Mouse (Mus musculus): ENCODE data around the gene Krtap4-6. TPM values are rescaled to one million over a fixed set of nuclear protein-coding genes. Genes with fewer than 3 reads are reported as not detected.

Gene Krtap4-6
- polyA plus RNA-seq, 1 experiment: not detected

Other genes starting within 250 kb of the Krtap4-6 start
- gene Krt12, start 243.7 kb downstream of the Krtap4-6 start, polyA plus RNA-seq (2012; rRNA removed): 0.15 and 0.18 TPM in 2 replicates
- 48.8 and 63.6 TPM in 2 replicates for gene Krt20, start 227.8 kb downstream of the Krtap4-6 start, polyA plus RNA-seq (2012; rRNA removed)
- gene Krt23, start 172.8 kb downstream of the Krtap4-6 start, polyA plus RNA-seq (2012; rRNA removed): 3.4 and 4.2 TPM in 2 replicates
- not detected in 2 replicates for gene Krt39, start 144.6 kb downstream of the Krtap4-6 start, polyA plus RNA-seq (2012; rRNA removed)
- gene Krt40, start 122.8 kb downstream of the Krtap4-6 start, polyA plus RNA-seq (2012; rRNA removed): not detected in 2 replicates
- not detected in 2 replicates for gene Krtap3-3, start 115.1 kb downstream of the Krtap4-6 start, polyA plus RNA-seq (2012; rRNA removed)
- gene Krtap3-2, start 109.1 kb downstream of the Krtap4-6 start, polyA plus RNA-seq (2012; rRNA removed): not detected in 2 replicates
- gene Gm11939, start 106.5 kb downstream of the Krtap4-6 start, polyA plus RNA-seq (2012; rRNA removed): not detected in 2 replicates
- not detected in 2 replicates for gene Krtap3-1, start 99.3 kb downstream of the Krtap4-6 start, polyA plus RNA-seq (2012; rRNA removed)
- 0.22 TPM in 1 of 2 replicates, not detected in the other for gene Krtap1-5, start 84.9 kb downstream of the Krtap4-6 start, polyA plus RNA-seq (2012; rRNA removed)
- not detected in 2 replicates for gene Krtap1-4, start 82.3 kb downstream of the Krtap4-6 start, polyA plus RNA-seq (2012; rRNA removed)
- not detected in 2 replicates for gene Krtap1-3, start 74.6 kb downstream of the Krtap4-6 start, polyA plus RNA-seq (2012; rRNA removed)
- not detected in 2 replicates for gene Krtap9-3, start 67.9 kb downstream of the Krtap4-6 start, polyA plus RNA-seq (2012; rRNA removed)
- not detected in 2 replicates for gene Gm11938, start 62.7 kb downstream of the Krtap4-6 start, polyA plus RNA-seq (2012; rRNA removed)
- gene Gm11937, start 55.8 kb downstream of the Krtap4-6 start, polyA plus RNA-seq (2012; rRNA removed): not detected in 2 replicates
- gene Krtap2-4, start 51.1 kb downstream of the Krtap4-6 start, polyA plus RNA-seq (2012; rRNA removed): not detected in 2 replicates
- 0.18 TPM in 1 of 2 replicates, not detected in the other for gene Gm11562, start 45.5 kb downstream of the Krtap4-6 start, polyA plus RNA-seq (2012; rRNA removed)
- gene Krtap4-1, start 37.7 kb downstream of the Krtap4-6 start, polyA plus RNA-seq (2012; rRNA removed): not detected in 2 replicates
- not detected in 2 replicates for gene Krtap4-2, start 30.9 kb downstream of the Krtap4-6 start, polyA plus RNA-seq (2012; rRNA removed)
- not detected in 2 replicates for gene Krtap4-7, start 21.9 kb downstream of the Krtap4-6 start, polyA plus RNA-seq (2012; rRNA removed)
- gene Gm11555, start 15.7 kb downstream of the Krtap4-6 start, polyA plus RNA-seq (2012; rRNA removed): not detected in 2 replicates
- not detected in 2 replicates for gene Gm11563, start 7.0 kb downstream of the Krtap4-6 start, polyA plus RNA-seq (2012; rRNA removed)
- not detected in 2 replicates for gene Gm14190, start 24.8 kb upstream of the Krtap4-6 start, polyA plus RNA-seq (2012; rRNA removed)
- gene Gm14180, start 68.3 kb upstream of the Krtap4-6 start, polyA plus RNA-seq (2012; rRNA removed): not detected in 2 replicates
- not detected in 2 replicates for gene Gm11595, start 107.0 kb upstream of the Krtap4-6 start, polyA plus RNA-seq (2012; rRNA removed)
- gene Krtap4-8, start 114.7 kb upstream of the Krtap4-6 start, polyA plus RNA-seq (2012; rRNA removed): not detected in 2 replicates
- not detected in 2 replicates for gene Krtap4-9, start 119.2 kb upstream of the Krtap4-6 start, polyA plus RNA-seq (2012; rRNA removed)
- gene Gm11596, start 127.5 kb upstream of the Krtap4-6 start, polyA plus RNA-seq (2012; rRNA removed): 0.06 TPM in 1 of 2 replicates, not detected in the other
- gene Gm11569, start 133.0 kb upstream of the Krtap4-6 start, polyA plus RNA-seq (2012; rRNA removed): 0.08 TPM in 1 of 2 replicates, not detected in the other
- gene Gm11554, start 138.5 kb upstream of the Krtap4-6 start, polyA plus RNA-seq (2012; rRNA removed): not detected in 2 replicates
- 0.18 and 0.24 TPM in 2 replicates for gene Krtap4-13, start 143.9 kb upstream of the Krtap4-6 start, polyA plus RNA-seq (2012; rRNA removed)
- not detected in 2 replicates for gene Gm11564, start 149.7 kb upstream of the Krtap4-6 start, polyA plus RNA-seq (2012; rRNA removed)
- gene 2300003K06Rik, start 172.1 kb upstream of the Krtap4-6 start, polyA plus RNA-seq (2012; rRNA removed): not detected in 2 replicates
- gene Krtap4-16, start 185.6 kb upstream of the Krtap4-6 start, polyA plus RNA-seq (2012; rRNA removed): 0.07 and 0.08 TPM in 2 replicates
- gene Gm11568, start 192.0 kb upstream of the Krtap4-6 start, polyA plus RNA-seq (2012; rRNA removed): not detected in 2 replicates
- not detected in 2 replicates for gene Gm11559, start 198.5 kb upstream of the Krtap4-6 start, polyA plus RNA-seq (2012; rRNA removed)
- gene Krtap9-1, start 207.4 kb upstream of the Krtap4-6 start, polyA plus RNA-seq (2012; rRNA removed): not detected in 2 replicates
- not detected in 2 replicates for gene Gm11567, start 213.2 kb upstream of the Krtap4-6 start, polyA plus RNA-seq (2012; rRNA removed)
- not detected in 2 replicates for gene Krtap31-1, start 242.0 kb upstream of the Krtap4-6 start, polyA plus RNA-seq (2012; rRNA removed)
- not detected in 2 replicates for gene Gm11565, start 248.8 kb upstream of the Krtap4-6 start, polyA plus RNA-seq (2012; rRNA removed)